Mouse (Mus musculus) liver, postnatal 0 days (tissue): Measurements from ENCODE around the gene Akap2. TPM values are rescaled to one million over a fixed set of nuclear protein-coding genes. Genes with fewer than 3 reads are reported as not detected.

Source experiments
- ATAC-seq: fragments of 200-750 bp; cut with Nextera tagmentation; 2 replicates; pipeline ENCODE4 v1.8.0; 2017; ENCODE audit warnings: mild to moderate bottlenecking, moderate library complexity
- DNase-seq: peaks from one replicate; pipeline ENCODE4 v3.0.0-alpha.2; 2016
- H3K27ac ChIP-seq: fragments of 300-500 bp; sonication (generic); 2 replicates; pipeline ENCODE4 v1.5.1; 2014; ENCODE audit warnings: antibody characterized with exemption, moderate library complexity, mild to moderate bottlenecking, low read depth
- H3K27me3 ChIP-seq: fragments of 300-500 bp; sonication (generic); 2 replicates; pipeline ENCODE4 v1.6.1; 2014; ENCODE audit warnings: low read length, control low read depth, mixed read lengths; ENCODE audit not compliant: insufficient read depth
- H3K36me3 ChIP-seq: fragments of 300-500 bp; sonication (generic); replicated peaks from 2 replicates; pipeline ENCODE4 v1.6.1; 2014; ENCODE audit warnings: mild to moderate bottlenecking, control low read depth, low read length, moderate library complexity, mixed read lengths; ENCODE audit not compliant: insufficient read depth
- H3K4me1 ChIP-seq: fragments of 300-500 bp; sonication (generic); 2 replicates; pipeline ENCODE4 v1.6.1; 2014; ENCODE audit warnings: antibody characterized with exemption, mild to moderate bottlenecking, control low read depth; ENCODE audit not compliant: insufficient read depth
- H3K4me2 ChIP-seq: fragments of 300-500 bp; sonication (generic); 2 replicates; pipeline ENCODE4 v1.6.1; 2014; ENCODE audit warnings: low read depth, mild to moderate bottlenecking, low read length, moderate library complexity, mixed read lengths
- H3K4me3 ChIP-seq: fragments of 300-500 bp; sonication (generic); 2 replicates; pipeline ENCODE4 v1.5.1; 2014; ENCODE audit warnings: low read depth, low read length
- H3K9ac ChIP-seq: fragments of 300-500 bp; sonication (generic); replicated peaks from 2 replicates; pipeline ENCODE4 v1.6.1; 2014; ENCODE audit warnings: mild to moderate bottlenecking, moderate library complexity
- H3K9me3 ChIP-seq: fragments of 300-500 bp; sonication (generic); 2 replicates; pipeline ENCODE4 v1.6.1; 2016; ENCODE audit warnings: mild to moderate bottlenecking, control low read depth, low read length, mixed read lengths
- CTCF ChIP-seq: sonication (generic); IDR thresholded peaks from 2 replicates; pipeline ENCODE4 v1.5.1; 2016; ENCODE audit warnings: antibody characterized with exemption, low read depth
- EP300 ChIP-seq: IDR thresholded peaks from 2 replicates; pipeline ENCODE4 v1.6.1; 2016; ENCODE audit warnings: antibody characterized with exemption, low read depth, mild to moderate bottlenecking
- WGBS: fragments of 180-500 bp; shearing (Covaris S2); extraction: QIAGEN DNeasy Blood & Tissue Kit; methylation state at CpG from one replicate; pipeline ENCODE4 v1.1.7; 2014; ENCODE audit not compliant: insufficient replicate concordance; 5-methylcytosine and 5-hydroxymethylcytosine counted together
- polyA plus RNA-seq: library from polyadenylated mRNA; unstranded; fragments of >200 nt; fragmentation: Nextera tagmentation; extraction: Ambion mirVana; gene quantifications from 2 replicates; pipeline ENCODE4 v1.2.1, GENCODE M21; 2015

Gene Akap2
- polyA plus RNA-seq, 1 experiment from 2014 or later: 1.9 TPM

GRCm38 (mm10) chr4:57738856-57739552 lies 21.5 kb downstream of the Akap2 start:
- ATAC-seq (no peak), DNase-seq (no peak)
- 67% methylated on average over 8 of the region's 8 CpGs for WGBS
- Histone ChIP-seq H3K27me3 (no peaks in the 10 kb centered on the region), H3K4me2 (no peak overlapping the region), H3K9ac (no peak overlapping the region), H3K4me1 (no peaks in the 10 kb centered on the region), H3K36me3 (no peaks in the 10 kb centered on the region), H3K4me3 (no peak overlapping the region), H3K27ac (no peak overlapping the region), H3K9me3 (no peaks in the 10 kb centered on the region)
- TF ChIP-seq EP300 (no peak), CTCF (no peak)

GRCm38 (mm10) chr4:57743325-57743929 lies 26.0 kb downstream of the Akap2 start:
- Histone ChIP-seq H3K4me1 (no peaks in the 10 kb centered on the region), H3K27me3 (no peaks in the 10 kb centered on the region), H3K27ac (no peak overlapping the region), H3K36me3 (no peaks in the 10 kb centered on the region), H3K9me3 (no peaks in the 10 kb centered on the region), H3K4me2 (no peak overlapping the region), H3K9ac (no peak overlapping the region), H3K4me3 (no peak overlapping the region)
- ATAC-seq: no peak
- DNase-seq: no peak
- TF ChIP-seq CTCF (no peak), EP300 (no peak)
- WGBS: 54% methylated on average over 11 of the region's 11 CpGs

- no peaks in the 10 kb centered on the region for H3K27me3 ChIP-seq
- H3K4me2 ChIP-seq: no peak overlapping the region
- WGBS: 49% methylated on average over 4 of the region's 4 CpGs
- H3K9ac ChIP-seq: no peak overlapping the region
- no peak for TF ChIP-seq EP300
- TF ChIP-seq CTCF: no peak
- DNase-seq: no peak
- no peaks in the 10 kb centered on the region for H3K9me3 ChIP-seq
- no peak overlapping the region for H3K27ac ChIP-seq
- no peak for ATAC-seq
- no peaks in the 10 kb centered on the region for H3K36me3 ChIP-seq
- H3K4me1 ChIP-seq: no peaks in the 10 kb centered on the region
- H3K4me3 ChIP-seq: no peak overlapping the region
Observed at GRCm38 (mm10) chr4:57750651-57751050, 33.2 kb downstream of the Akap2 start.

GRCm38 (mm10) chr4:57751054-57751453 lies 33.6 kb downstream of the Akap2 start:
- Histone ChIP-seq H3K4me3 (no peak overlapping the region), H3K9me3 (no peaks in the 10 kb centered on the region), H3K36me3 (no peaks in the 10 kb centered on the region), H3K27ac (no peak overlapping the region), H3K4me1 (no peaks in the 10 kb centered on the region), H3K9ac (no peak overlapping the region), H3K4me2 (no peak overlapping the region), H3K27me3 (no peaks in the 10 kb centered on the region)
- DNase-seq: no peak
- no peak for ATAC-seq
- 57% methylated on average over 4 of the region's 4 CpGs for WGBS
- TF ChIP-seq CTCF: no peak
- no peak for TF ChIP-seq EP300

- TF ChIP-seq EP300 (no peak), CTCF (no peak)
- Histone ChIP-seq H3K36me3 (no peaks in the 10 kb centered on the region), H3K4me3 (no peak overlapping the region), H3K4me1 (no peaks in the 10 kb centered on the region), H3K9ac (no peak overlapping the region), H3K27ac (no peak overlapping the region), H3K27me3 (no peaks in the 10 kb centered on the region), H3K9me3 (no peaks in the 10 kb centered on the region), H3K4me2 (no peak overlapping the region)
- ATAC-seq: no peak
- WGBS: 85% methylated on average over 11 of the region's 11 CpGs
- no peak for DNase-seq
Observed at GRCm38 (mm10) chr4:57751566-57751965, 34.1 kb downstream of the Akap2 start.

- TF ChIP-seq EP300 (no peak), CTCF (no peak)
- WGBS: 73% methylated on average over 11 of the region's 11 CpGs
Observed at GRCm38 (mm10) chr4:57755085-57755484, 37.6 kb downstream of the Akap2 start.

More at GRCm38 (mm10) chr4:57755085-57755484, 37.6 kb downstream of the Akap2 start:
- Histone ChIP-seq H3K9ac (no peak overlapping the region), H3K4me3 (no peak overlapping the region), H3K4me1 (no peaks in the 10 kb centered on the region), H3K27ac (no peak overlapping the region), H3K27me3 (no peaks in the 10 kb centered on the region), H3K9me3 (no peaks in the 10 kb centered on the region), H3K4me2 (no peak overlapping the region), H3K36me3 (no peaks in the 10 kb centered on the region)
- DNase-seq: no peak
- no peak for ATAC-seq
